Mouse (Mus musculus) hindbrain, postnatal 0 days (tissue): ENCODE measurements around the gene Nucb2. TPM values are rescaled to one million over a fixed set of nuclear protein-coding genes. Genes with fewer than 3 reads are reported as not detected.

Experiments used
- ATAC-seq: fragments of 200-750 bp; cut with Nextera tagmentation; 2 replicates; pipeline ENCODE4 v1.8.0; 2017; ENCODE audit warnings: mild to moderate bottlenecking, moderate TSS enrichment, moderate library complexity
- DNase-seq: peaks from one replicate; pipeline ENCODE4 v3.0.0-alpha.2; 2015; ENCODE audit warnings: low spot score
- H3K27ac ChIP-seq: fragments of 300-500 bp; sonication (generic); 2 replicates; pipeline ENCODE4 v1.5.1; 2014; ENCODE audit warnings: mild to moderate bottlenecking
- H3K27me3 ChIP-seq: fragments of 300-500 bp; sonication (generic); 2 replicates; pipeline ENCODE4 v1.6.1; 2014; ENCODE audit warnings: low read length, mixed read lengths; ENCODE audit not compliant: insufficient read depth
- H3K36me3 ChIP-seq: fragments of 300-500 bp; sonication (generic); 2 replicates; pipeline ENCODE4 v1.6.1; 2014; ENCODE audit warnings: low read length, mixed read lengths; ENCODE audit not compliant: insufficient read depth
- H3K4me1 ChIP-seq: fragments of 300-500 bp; sonication (generic); 2 replicates; pipeline ENCODE4 v1.6.1; 2014; ENCODE audit warnings: antibody characterized with exemption, low read length, mixed read lengths; ENCODE audit not compliant: insufficient read depth
- H3K4me2 ChIP-seq: fragments of 300-500 bp; sonication (generic); 2 replicates; pipeline ENCODE4 v1.6.1; 2014; ENCODE audit warnings: low read depth, mild to moderate bottlenecking, low read length, moderate library complexity, mixed read lengths
- H3K4me3 ChIP-seq: fragments of 300-500 bp; sonication (generic); 2 replicates; pipeline ENCODE4 v1.5.1; 2014; ENCODE audit warnings: low read length
- H3K9ac ChIP-seq: fragments of 300-500 bp; sonication (generic); replicated peaks from 2 replicates; pipeline ENCODE4 v1.6.1; 2014; ENCODE audit warnings: mild to moderate bottlenecking, low read length, moderate library complexity, mixed read lengths
- H3K9me3 ChIP-seq: fragments of 300-500 bp; sonication (generic); 2 replicates; pipeline ENCODE4 v1.6.1; 2016; ENCODE audit warnings: low read length, mixed read lengths
- CTCF ChIP-seq: IDR thresholded peaks from 2 replicates; pipeline ENCODE4 v1.5.1; 2016; ENCODE audit warnings: antibody characterized with exemption, control low read depth, low read depth
- WGBS: fragments of 180-500 bp; shearing (Covaris S2); extraction: QIAGEN DNeasy Blood & Tissue Kit; methylation state at CpG from one replicate; pipeline ENCODE4 v1.1.7; 2014; 5-methylcytosine and 5-hydroxymethylcytosine counted together
- polyA plus RNA-seq: library from polyadenylated mRNA; unstranded; fragments of >200 nt; fragmentation: Nextera tagmentation; extraction: Ambion mirVana; gene quantifications from 2 replicates; pipeline ENCODE4 v1.2.1, GENCODE M21; 2015
- total RNA-seq: library from RNA; depleted of rRNA; stranded (reverse); fragments of >200 nt; gene quantifications from 2 replicates; pipeline ENCODE4 v1.2.3, GENCODE M21; 2014; rRNA removed

Gene Nucb2
- total and polyA plus RNA-seq, 2 experiments from 2014 or later = 17.7 to 37.5 TPM

DNA sequence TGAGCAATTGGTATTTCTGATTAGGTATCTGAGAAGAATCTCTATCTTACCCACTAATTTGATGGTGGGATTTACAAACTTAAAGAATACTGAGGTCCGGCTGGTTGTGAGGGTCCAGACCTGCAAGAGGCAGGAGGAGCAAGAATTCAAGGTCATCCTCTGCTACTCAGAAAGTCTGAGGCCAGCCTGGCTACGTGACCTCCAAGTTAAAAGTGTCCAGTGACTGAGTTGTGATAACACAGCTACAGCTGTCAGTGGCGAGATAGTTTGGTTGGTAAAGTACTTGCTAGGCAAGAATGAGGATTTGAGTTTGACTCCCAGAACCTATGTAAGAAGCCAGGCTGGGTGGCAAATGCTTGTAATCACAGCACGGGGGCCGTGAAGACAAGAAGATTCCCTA, 14.0 kb downstream of the Nucb2 start:
- Histone ChIP-seq H3K27me3 (no peaks in the 10 kb centered on the region), H3K27ac (no peak overlapping the region)
- ATAC-seq = no peak

DNA sequence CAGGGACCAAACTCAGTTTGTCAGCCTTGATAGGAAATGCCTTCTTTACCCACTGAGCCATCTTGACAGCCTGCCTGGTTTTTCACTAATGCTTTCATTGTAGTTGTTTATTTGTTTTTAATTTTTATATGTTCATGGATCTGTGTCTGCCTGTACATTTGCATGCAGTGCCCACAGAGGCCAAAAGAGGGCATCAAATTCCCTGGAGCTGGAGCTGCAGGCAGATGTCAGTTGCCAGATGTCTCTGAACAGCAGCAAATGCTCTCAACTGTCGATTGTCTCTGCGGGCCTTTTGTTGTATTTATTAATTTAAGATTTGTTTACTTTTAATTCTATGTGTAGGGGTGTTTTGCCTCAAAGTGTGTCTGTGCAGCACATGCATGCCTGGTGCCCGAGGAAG, 15.6 kb downstream of the Nucb2 start:
- ATAC-seq (no peak), DNase-seq (peak; percentile 44)
- Histone ChIP-seq H3K27ac (no peak overlapping the region), H3K4me1 (no peaks in the 10 kb centered on the region), H3K27me3 (no peaks in the 10 kb centered on the region), H3K36me3 (peaks cover 7% of the 10 kb centered on the region; the same call in 1 of the 2 replicates), H3K9me3 (no peaks in the 10 kb centered on the region), H3K9ac (no peak overlapping the region), H3K4me3 (no peak overlapping the region), H3K4me2 (no peak overlapping the region)
- TF ChIP-seq CTCF = peak; percentile 66
- 62% methylated on average over 3 of the region's 3 CpGs for WGBS

More for the DNA sequence above, 14.0 kb downstream of the Nucb2 start:
- no peak overlapping the region for H3K9ac ChIP-seq
- no peaks in the 10 kb centered on the region for H3K9me3 ChIP-seq
- H3K4me1 ChIP-seq = no peaks in the 10 kb centered on the region
- H3K36me3 ChIP-seq = peaks cover 7% of the 10 kb centered on the region; the same call in 1 of the 2 replicates
- 94% methylated on average over 5 of the region's 5 CpGs for WGBS
- TF ChIP-seq CTCF = no peak
- DNase-seq = no peak
- H3K4me2 ChIP-seq = no peak overlapping the region
- H3K4me3 ChIP-seq = no peak overlapping the region

DNA sequence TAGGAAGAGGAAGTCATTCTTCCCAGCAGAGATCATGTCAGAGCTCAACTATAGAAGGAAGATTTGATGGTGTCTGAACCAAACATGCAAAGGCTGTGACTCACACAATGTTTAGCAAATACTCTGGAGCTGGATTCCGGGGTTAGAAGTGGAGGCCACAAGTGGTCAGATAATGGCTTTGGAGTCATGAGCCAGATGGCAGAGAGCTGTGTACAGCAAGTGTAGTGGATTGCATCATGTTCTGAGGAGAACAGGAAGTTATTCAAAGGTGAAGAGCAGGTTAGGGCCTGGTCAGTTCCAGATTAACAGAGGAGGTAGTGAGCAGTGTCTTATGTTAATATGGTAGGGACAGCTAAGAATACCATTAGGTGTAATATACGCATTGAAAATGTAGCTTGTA, 20.4 kb downstream of the Nucb2 start:
- Histone ChIP-seq H3K4me2 (no peak overlapping the region), H3K4me1 (no peaks in the 10 kb centered on the region), H3K4me3 (no peak overlapping the region), H3K27ac (no peak overlapping the region), H3K9me3 (no peaks in the 10 kb centered on the region), H3K27me3 (no peaks in the 10 kb centered on the region), H3K9ac (no peak overlapping the region), H3K36me3 (peaks cover 20% of the 10 kb centered on the region)
- no peak for TF ChIP-seq CTCF
- DNase-seq (no peak), ATAC-seq (no peak)
- WGBS = 99% methylated on average over 2 of the region's 2 CpGs

DNA sequence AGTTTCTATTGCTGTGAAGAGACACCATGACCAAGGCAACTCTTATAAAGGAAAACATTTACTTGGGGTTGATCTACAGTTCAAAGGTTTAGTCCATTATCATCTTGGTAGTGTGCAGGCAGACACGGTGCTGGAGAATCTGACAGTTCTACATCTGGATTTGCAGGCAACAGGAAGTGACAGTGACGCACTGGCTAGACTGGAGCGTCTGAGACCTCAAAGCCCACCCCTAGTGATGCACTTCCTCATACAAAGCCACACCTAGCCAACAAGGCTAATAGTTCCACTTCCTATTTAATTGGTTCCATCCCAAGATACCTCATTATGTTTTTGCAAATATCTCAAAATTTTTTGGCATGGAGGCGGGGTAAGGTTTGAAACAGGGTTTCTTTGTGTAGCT, 25.6 kb downstream of the Nucb2 start:
- no peak for DNase-seq
- Histone ChIP-seq H3K27me3 (no peaks in the 10 kb centered on the region), H3K9me3 (no peaks in the 10 kb centered on the region), H3K9ac (no peak overlapping the region), H3K4me3 (no peak overlapping the region), H3K36me3 (peaks cover 25% of the 10 kb centered on the region), H3K4me2 (no peak overlapping the region), H3K4me1 (no peaks in the 10 kb centered on the region), H3K27ac (no peak overlapping the region)
- ATAC-seq = no peak
- WGBS = 93% methylated on average over 4 of the region's 4 CpGs
- TF ChIP-seq CTCF = no peak

DNA sequence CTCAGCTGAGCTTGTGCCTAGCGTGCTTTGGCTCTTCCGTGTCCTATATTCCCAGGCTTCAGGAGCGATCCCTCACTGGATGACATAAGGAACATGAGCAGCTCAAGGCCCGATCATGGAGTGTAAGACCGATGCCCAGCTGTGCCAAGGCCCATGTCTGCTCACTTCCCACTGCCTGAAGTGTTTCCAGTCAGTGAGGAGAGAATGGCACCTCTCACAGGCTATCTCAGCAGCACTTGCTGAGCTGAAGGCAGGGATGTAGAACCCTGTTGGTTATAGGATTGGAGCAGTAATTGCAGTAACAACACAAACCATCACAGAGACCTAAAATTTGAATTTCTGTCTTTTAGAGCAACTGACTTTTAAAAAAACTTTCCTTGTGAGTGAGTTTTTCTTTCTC, 26.3 kb downstream of the Nucb2 start:
- Histone ChIP-seq H3K9ac (no peak overlapping the region), H3K36me3 (peaks cover 31% of the 10 kb centered on the region), H3K4me2 (no peak overlapping the region), H3K27ac (no peak overlapping the region), H3K9me3 (no peaks in the 10 kb centered on the region), H3K4me3 (no peak overlapping the region), H3K27me3 (no peaks in the 10 kb centered on the region), H3K4me1 (no peaks in the 10 kb centered on the region)
- WGBS = 92% methylated on average over 5 of the region's 5 CpGs
- ATAC-seq (no peak), DNase-seq (no peak)
- TF ChIP-seq CTCF = no peak

DNA sequence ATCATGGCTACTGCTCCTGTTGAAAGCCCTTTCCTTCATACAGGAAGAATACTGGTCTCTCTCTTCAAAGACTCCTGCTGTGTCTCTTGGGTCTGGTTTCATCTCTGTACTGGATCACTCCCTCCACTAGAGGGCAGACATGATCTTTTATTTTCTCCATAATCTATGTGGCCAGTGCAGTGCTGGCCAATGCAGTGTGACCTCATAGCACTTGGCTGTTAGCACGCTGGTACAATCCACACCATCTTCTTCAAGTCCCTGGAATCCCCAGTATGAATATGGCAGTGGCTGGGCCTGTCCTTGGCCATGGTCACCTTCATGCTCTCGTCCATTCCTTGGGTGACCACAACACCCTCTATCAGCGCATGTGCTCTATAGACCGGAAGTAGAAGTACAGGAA, 27.1 kb downstream of the Nucb2 start:
- H3K9ac ChIP-seq = no peak overlapping the region
- H3K4me2 ChIP-seq = no peak overlapping the region
- ATAC-seq (peak; percentile 93), DNase-seq (peak; percentile 84)
- H3K9me3 ChIP-seq = no peaks in the 10 kb centered on the region
- H3K36me3 ChIP-seq = peaks cover 34% of the 10 kb centered on the region
- no peaks in the 10 kb centered on the region for H3K27me3 ChIP-seq
- H3K27ac ChIP-seq = no peak overlapping the region
- no peak overlapping the region for H3K4me3 ChIP-seq
- peak; percentile 82 for TF ChIP-seq CTCF
- no peaks in the 10 kb centered on the region for H3K4me1 ChIP-seq
- WGBS = 79% methylated on average over 4 of the region's 4 CpGs

DNA sequence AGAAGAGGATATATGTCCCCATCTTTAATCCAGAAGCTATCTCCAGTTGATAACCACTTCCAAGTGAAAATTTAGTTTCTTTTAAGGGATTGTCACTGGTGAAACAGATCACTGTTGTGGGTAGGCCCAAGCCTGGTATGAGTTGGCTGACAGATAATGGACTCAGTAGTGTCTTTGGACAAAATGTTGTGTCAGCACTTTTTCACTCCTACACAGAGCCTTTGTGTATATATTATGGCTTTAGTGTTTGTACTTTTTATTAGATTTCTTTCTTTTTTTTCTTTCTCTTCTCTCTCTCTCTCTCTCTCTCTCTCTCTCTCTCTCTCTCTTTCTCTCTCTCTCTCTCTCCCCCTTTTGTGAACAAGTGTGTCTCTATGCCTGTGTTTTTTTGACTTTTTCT, 52.7 kb downstream of the Nucb2 start:
- Histone ChIP-seq H3K4me1 (no peaks in the 10 kb centered on the region), H3K27me3 (no peaks in the 10 kb centered on the region), H3K27ac (no peak overlapping the region), H3K9me3 (no peaks in the 10 kb centered on the region), H3K4me2 (no peak overlapping the region), H3K4me3 (no peak overlapping the region), H3K9ac (no peak overlapping the region), H3K36me3 (no peaks in the 10 kb centered on the region)
- no peak for DNase-seq
- TF ChIP-seq CTCF = no peak
- ATAC-seq = no peak

DNA sequence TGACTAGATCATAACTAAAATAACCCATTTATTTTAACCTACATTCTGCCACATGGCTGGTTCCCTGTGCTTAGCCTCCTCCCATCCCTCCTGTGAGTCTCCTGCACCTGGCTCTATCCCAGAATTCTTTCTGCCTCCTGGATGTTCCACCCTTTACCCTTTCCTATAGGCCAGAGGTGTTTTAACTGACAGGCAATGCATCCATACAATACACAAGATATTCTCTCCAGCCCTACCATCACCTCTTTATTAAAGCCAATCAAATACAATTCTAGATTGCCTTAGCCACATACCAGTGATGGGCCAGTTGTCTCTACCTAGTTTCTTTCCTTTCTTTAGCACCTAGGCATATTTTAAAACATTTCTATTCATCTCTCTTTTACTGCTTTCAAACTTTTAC, 70.4 kb downstream of the Nucb2 start:
- Histone ChIP-seq H3K36me3 (no peaks in the 10 kb centered on the region), H3K4me1 (no peaks in the 10 kb centered on the region), H3K4me3 (no peak overlapping the region), H3K9me3 (no peaks in the 10 kb centered on the region), H3K27me3 (no peaks in the 10 kb centered on the region; the same call in 1 of the 2 replicates), H3K27ac (no peak overlapping the region), H3K9ac (no peak overlapping the region), H3K4me2 (no peak overlapping the region)
- ATAC-seq (no peak), DNase-seq (no peak)
- TF ChIP-seq CTCF = no peak

Other genes with a start within 250 kb of the Nucb2 start
- gene Plekha7, start 196.0 kb upstream of the Nucb2 start, total RNA-seq = 17.7 and 22.8 TPM in 2 replicates
- gene Plekha7, start 196.0 kb upstream of the Nucb2 start, polyA plus RNA-seq = 7.6 and 7.9 TPM in 2 replicates
- gene Rps13, start 170.2 kb upstream of the Nucb2 start, total RNA-seq = 129 and 249 TPM in 2 replicates
- gene Rps13, start 170.2 kb upstream of the Nucb2 start, polyA plus RNA-seq = 525 and 526 TPM in 2 replicates
- 19.7 and 24.3 TPM in 2 replicates for gene Pik3c2a, start 60.9 kb upstream of the Nucb2 start, total RNA-seq
- 9.5 and 11.8 TPM in 2 replicates for gene Pik3c2a, start 60.9 kb upstream of the Nucb2 start, polyA plus RNA-seq